Mouse (Mus musculus): ENCODE results near the gene Pla2g6.

- TF ChIP-seq CTCF (IDR thresholded peaks at IDR 0.05; ENCODE audit: low read depth, low read length), result no peak
- no peak for TF ChIP-seq POLR2A (IDR thresholded peaks at IDR 0.05; ENCODE audit: insufficient read depth, low read length)
- TF ChIP-seq EP300 (IDR thresholded peaks at IDR 0.05; ENCODE audit: insufficient read depth, low read depth, low read length), result no peak
These were observed 35.9 kb upstream of the Pla2g6 start for GRCm38 (mm10) chr15:79364120-79364519.

Measured in ES-Bruce4 (cell line).